Mouse (Mus musculus): Measurements from ENCODE around the gene Rrp1.
"Not testable (repeated sequence)": the region's sequence is repeated elsewhere in the genome, so short reads cannot be mapped to it uniquely, and the experiment has no call there.

The Rrp1 gene

DNA sequence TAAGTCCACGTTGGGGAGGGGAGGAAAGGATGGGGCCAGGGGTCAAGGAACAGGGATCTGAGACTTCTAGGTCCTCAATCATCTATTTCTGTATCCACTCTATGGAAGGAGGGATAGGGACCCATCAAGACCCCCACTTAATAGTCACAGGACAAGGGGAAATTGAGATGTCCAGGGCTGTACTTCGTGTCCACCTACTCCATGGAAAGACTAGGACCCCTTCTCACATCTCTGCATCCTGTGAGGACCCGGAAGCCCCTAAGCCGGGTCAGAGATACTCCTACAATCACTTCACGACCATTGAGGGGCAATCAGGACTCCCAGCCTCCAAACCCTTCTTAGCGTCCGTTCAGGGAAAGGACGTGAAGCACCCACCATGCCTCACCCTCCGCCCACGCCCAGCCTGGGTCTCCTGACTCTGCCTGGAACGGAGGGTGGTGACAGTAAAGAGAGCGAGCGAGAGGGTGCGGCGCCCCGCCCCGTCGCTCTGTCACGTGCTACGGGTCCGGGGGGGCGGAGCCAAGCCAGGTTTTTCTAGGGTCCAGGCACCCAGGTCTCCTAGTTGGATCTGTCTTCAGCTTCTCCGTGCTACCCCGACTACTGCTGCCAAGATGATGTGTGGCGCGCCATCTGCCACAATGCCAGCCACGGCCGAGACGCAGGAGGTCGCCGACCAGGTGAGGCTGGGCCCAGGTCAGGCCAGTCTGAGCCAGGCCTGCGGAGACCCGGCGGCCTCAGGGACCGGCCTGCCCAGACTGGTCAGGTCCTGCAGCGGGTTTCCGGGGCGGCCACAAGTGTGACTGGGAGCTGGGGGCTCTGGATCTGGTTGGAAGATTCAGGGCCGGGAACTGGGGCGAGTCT is 12.6 kb upstream of the Rrp1 start, which contains the start of gene Cstb:
Cstb (plus strand) TSS at position 489 of the 861 bp plus-strand sequence.
- DNase-seq (ENCODE audit: low read depth, low spot score): no peak

DNA sequence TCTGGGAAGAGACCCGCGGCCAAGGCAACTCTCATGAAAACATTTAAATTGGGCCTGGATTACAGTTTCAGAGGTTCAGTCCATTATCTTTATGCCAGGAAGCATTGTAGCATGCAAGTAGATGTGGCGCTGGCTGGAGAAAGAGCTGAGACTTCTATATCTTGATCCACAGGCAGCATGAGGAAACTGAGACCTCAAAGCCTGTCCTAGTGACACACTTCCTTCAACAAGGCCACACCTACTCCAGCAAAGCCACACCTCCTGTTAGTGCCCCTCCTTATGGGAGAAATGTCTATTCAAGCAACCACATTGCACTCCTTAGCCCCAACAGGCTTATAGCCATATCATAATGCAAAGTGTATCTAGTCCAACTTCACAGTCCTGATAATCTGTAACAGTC is 9.8 kb upstream of the Rrp1 start:
- no peak for DNase-seq (ENCODE audit: low read depth, low spot score)

DNA sequence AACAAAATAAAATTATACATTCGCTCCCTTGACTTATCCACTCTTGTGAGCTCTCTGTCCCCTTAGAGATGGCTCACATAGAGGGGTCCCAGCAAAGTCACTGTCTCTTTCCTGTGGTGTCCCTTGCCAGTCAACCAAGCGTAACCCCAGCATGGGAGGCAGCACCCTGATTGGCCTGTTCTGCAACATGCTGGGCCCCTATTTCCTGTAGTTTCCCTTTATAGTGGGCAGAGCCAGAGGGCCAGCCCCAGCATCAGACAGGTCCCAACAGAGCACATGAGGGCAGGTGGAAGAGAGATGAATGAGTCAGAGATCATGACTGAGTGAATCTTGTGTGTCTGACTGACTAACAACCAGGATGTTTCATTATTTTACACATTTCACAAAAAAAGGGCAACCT is 8.1 kb upstream of the Rrp1 start:
- no peak for DNase-seq (ENCODE audit: low read depth, low spot score)

DNA sequence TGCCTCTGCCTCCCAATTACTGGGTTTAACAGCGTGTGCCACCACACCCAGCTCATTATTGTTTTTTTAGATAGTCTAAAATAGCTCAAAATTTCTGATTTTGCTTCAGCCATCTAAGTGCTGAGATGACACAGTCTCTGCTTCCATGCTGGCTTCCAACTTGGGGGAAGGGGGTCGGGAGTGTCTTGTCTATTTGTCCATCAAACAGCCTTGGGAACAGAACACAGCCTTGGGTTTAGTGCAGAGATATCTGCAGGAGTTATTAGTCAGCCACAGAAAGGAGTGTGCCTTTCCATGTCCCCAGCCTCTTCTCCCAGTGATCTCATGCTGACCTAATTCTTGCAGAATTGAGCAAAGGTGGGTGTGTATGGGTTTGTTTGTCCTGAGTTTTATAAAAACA is 5.9 kb upstream of the Rrp1 start:
- no peak for DNase-seq (ENCODE audit: low read depth, low spot score)

DNA sequence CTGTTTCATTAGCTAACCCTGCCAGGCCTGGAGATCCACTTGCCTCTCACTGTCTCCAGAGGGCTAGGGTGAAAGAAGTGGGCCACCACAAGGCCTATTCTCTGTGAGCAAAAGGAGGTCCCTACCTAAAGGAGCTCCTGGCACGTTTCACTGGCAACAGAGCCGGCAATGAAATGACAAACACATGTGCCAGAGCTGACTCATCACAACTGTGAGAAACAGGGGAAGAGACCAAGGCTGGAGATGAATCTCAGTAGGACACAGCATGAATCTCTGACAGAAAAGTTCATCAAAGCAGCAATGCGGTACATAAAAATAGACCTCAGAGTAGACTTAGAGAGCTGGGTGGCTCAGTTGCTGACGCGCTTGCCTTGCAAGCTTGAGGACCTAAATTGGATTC is 5.0 kb upstream of the Rrp1 start:
- DNase-seq (ENCODE audit: low read depth, low spot score): no peak

DNA sequence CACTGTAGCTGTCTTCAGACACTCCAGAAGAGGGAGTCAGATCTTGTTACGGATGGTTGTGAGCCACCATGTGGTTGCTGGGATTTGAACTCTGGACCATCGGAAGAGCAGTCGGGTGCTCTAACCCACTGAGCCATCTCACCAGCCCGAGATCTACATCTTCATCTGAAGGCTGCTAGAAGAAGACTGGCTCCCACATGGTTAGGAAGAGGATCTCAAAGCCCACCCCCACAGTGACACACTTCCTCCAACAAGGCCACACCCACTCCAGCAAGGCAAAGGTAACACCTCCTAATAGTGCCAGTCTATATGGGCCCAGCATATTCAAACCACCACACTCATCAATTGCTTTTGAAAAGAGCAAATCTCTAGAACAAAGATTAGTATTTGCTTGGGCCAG is 2.1 kb upstream of the Rrp1 start:
- not testable (repeated sequence) for DNase-seq (ENCODE audit: low read depth, low spot score)

DNA sequence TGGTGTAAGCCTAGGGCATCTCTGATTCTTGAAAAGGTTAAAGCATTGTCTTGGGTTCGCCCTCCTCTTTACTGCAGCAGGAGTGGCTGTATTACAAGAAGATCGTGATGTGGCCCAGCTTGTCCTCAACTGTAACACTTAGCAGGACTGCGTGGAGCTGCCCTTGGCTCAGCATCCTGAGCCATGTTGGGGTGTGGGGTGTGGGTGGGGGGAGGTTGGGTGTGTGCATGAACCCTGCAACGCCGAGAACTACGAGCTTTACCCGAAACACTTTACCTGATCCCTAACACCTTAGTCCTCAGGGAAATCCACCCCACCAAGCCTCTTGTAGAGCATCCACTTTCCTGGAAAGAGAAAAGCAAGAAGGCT is 293 bp upstream of the Rrp1 start:
- DNase-seq (ENCODE audit: low read depth, low spot score): no peak

DNA sequence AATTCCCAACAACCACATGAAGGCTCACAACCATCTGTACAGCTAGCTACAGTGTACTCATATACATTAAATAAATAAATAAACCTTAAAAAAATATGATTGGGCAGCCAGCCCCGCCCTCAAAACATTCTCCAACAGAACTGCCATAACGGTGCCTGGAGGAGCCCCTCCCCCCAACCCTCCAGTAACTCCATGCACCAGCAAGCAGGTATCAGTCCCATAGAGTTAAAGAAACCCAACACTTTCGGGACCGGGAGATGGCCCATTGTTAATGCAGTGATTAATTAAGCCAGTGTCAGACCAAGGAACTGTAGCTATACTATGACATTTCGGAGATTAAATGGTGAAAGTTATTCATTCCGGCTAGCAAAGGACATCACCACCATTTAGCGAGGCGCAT is 992 bp downstream of the Rrp1 start:
- DNase-seq (ENCODE audit: low read depth, low spot score): no peak

DNA sequence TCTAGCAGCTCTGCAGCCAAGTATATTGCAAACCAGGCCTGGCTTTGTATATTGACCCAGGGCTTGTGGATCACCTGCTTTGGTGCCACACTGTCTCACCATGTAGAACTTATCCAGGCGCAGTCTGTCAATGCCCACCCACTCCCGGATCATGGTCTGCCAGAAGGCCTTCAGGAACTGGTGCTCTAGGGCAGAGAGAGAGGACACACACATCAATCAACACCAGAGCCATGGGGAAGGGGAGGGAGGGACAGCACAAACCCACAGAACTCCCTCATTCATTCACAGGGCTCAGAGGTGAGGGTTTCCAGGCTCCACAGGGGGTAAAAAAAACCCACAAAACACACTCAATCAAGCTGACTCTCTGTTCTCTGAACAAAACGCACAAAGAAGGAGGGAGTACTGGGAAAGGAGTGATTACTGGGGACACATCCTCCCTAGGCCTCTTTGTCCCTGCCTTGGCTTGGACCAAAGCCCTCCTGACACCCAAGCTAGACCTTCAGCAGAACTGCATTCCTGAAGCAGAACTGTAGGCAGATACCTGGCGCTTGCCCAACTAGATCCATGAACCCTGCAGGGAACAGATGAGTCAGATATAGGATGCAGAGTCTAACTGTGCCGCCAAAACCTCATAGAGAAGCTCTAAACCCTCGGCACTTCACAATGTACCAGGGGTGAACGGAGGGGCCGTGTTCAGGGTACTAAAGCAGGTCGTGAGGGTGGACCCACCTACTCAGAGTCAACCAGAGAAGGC is 3.6 kb downstream of the Rrp1 start:
- no peak for DNase-seq (ENCODE audit: low read depth, low spot score)

DNA sequence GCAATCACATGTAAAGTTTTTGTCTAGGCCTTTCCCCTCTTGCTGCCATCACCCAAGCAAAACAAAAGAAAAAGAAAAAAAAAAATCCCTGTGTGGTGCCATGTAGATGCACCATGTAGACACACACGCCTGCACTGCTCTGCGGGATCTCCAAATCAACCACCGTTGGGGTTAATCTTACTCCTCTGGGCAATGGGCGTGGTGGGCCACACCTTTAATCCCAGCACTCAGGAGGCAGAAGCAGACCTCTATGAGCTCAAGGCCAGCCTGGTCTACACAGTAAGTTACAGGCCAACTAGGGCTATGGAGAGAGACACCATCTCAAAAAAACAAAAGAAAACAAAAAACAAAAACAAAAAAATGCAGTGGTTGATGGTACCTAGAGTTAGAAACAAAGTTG is 5.7 kb downstream of the Rrp1 start:
- DNase-seq (ENCODE audit: low read depth, low spot score): no peak

DNA sequence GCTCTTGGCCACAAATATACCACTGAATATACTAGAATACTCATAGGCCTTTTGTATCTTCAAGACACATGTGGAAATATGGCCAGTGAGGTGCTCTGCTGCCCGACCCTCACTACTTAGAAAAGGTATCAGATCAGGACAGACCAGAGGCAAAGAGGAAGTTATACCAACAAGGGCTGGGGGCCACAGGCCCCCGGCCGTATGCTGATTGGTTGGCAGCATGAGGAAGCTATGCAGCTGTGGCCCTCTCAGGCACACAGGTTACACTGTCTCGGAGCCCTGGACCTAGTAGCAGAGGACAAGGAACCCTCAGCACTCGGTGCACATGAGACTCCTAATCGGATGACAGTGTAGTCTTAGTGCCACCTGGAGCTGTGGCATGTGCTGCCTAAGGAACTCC is 6.7 kb downstream of the Rrp1 start:
- DNase-seq (ENCODE audit: low read depth, low spot score): no peak

DNA sequence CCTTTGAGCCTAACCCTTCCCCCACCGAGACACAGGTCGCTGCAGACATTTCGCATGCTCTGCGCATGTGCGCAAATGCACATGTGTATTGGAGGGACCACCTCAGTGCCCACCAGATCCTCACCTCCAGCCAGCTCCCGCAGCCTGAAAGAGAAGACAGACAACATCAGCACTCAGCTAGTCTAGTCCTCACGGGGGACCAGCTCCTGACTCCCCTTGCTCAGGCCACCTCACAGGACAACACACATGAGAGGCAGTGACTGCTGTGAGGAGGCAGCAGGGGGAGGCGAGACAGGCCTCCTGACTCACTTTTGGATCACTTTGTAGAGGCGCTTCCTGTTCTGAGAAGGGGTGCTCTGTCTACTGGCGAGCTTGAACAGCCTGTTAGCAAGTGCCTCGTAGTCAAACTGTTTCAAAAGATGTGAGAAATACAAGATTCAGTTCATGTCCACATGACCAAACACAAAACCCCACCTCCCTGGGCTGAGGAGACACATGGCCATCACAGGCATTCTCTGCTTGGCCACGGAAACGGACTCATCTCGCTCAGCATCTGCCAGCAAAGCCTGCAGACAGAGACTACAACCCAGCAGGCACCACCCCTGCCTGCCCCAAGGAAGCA is 10.4 kb downstream of the Rrp1 start:
- no peak for DNase-seq (ENCODE audit: low read depth, low spot score)

DNA sequence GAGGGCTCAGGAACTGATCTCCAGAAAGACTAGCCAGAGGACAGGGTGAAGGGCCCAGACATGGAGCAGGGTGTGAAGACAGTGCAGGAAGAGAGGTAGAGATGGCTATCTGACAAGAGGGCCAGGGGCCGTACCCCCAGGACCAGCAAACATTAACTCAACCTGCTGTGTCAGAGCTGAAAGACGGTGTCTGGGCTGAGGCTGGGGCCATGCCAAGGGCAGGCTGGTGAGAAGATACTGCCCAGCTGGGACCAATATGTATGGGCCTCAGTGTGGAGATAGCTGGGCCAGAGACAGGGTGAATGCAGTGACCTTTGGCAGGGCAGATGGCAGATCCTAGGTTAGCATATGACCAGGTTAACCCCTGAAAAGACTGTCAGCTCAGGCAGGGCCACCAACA is 11.7 kb downstream of the Rrp1 start:
- no peak for DNase-seq (ENCODE audit: low read depth, low spot score)

DNA sequence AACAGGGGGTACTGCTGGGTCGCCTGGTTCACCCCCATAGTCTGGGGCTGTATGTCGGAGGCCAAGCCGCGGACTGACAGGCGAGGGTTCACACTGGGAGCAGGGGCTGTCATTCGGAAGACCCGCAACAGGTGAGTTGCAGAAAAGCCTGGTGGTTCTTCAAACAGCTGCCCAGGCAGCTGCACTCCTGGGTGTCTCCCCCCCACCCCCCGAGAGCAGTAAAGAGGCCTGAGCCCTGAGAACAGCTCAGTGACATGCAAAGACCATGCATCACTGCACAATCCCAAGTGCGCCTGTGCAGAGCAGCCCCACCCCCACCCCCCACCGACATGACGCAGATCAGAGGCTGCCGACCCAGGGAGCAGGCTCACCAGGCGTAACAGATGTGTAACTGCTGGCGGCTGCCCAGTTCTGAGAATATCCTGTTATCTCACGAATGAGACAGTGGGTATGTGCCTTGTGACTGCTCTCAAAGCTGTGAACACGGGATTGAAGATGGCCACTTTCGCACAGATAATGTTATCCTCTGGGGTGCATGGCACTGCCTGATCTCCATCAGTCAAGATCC is 13.7 kb downstream of the Rrp1 start:
- DNase-seq (ENCODE audit: low read depth, low spot score): no peak

DNA sequence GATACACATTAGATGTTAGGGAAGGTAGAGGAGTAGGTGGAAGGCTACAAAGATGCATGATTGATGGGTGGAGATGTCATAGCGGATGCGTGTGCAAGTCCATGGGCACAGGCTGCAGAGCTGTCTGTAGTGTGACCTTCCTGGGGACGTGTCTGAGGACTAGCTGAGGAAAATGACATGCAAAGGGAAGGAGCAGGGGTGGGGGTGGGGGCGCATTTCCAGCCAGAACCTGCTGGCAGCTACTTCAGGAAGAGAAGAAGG is 16.3 kb downstream of the Rrp1 start:
- DNase-seq (ENCODE audit: low read depth, low spot score): no peak

DNA sequence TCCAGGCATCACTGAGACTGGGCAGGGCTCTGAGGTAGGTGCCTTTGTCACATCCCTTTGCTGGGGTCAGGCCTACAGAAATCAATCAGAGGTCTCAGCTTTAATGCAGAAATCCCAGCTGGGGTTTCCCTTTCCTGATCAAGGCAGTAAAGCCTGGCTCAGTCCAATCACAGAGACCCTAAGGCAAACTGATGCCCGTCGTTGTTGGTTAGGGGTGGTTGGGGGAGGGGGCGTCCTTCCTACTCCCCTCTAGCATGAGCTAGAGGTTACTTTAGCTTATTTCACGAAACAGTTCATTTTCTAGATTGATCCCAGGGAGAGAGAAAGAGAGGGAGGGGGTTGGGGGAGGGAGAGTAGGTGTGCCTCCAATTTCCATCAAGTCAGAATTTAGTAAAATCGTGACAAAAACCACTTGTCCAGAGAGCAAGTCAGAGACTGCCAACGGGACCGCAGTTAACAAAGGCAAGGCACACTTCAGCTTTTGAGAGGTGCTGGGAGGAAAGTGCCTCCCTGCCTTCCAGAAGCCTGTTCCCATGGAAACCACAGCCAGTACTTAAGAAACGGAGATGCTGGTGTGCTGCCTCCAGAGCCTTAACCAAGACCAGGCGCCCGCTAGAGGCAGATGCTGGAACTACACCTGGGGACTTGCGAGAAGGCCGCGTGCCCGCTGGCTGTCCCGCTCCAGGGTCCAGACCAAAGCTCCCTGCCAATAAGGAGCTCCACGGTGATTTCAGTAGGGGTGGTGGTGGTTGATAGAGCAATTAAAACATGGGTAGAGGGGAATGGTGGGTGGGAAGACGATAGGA is 16.8 kb downstream of the Rrp1 start:
- peak; percentile 88 for DNase-seq (ENCODE audit: low read depth, low spot score)

DNA sequence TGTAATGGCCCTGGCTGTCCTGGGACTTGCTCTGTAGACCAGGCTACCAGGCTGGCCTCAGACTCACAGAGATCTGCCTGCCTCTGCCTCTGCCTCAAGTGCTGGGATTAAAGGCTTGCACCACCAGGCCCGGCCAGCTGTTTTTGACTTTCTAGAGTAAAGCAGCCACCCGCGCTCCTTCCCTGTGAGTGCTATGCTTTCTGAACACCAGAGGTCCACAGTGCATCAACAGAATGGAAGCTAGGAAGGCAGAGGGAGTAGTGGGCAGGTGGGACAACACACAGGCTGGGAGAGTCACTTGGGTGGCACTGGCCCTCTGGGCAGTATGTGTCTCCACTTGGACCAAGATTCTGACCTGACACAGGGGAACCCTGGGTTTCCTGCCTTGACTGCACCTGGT is 17.5 kb downstream of the Rrp1 start:
- no peak for DNase-seq (ENCODE audit: low read depth, low spot score)

DNA sequence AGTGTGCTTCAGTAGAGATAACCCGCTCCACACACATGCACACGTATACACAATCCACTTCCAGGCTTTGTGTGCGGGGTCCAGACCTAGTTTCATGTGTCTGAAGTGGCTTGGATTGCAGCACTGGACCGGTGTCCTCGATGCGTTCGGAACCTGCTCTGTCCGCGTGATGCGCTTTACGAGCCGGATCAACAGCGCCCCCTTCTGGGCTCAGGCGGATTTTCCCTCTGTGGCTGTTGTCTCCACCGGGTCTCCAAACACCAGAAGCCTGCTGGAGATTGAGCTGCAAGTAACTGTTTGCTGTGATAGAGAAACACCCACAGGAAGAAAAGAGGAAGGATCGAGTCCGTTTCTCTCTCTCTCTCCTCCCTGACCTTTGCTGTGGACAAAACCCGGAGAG is 20.8 kb downstream of the Rrp1 start:
- peak; percentile 56 for DNase-seq (ENCODE audit: low read depth, low spot score)

DNA sequence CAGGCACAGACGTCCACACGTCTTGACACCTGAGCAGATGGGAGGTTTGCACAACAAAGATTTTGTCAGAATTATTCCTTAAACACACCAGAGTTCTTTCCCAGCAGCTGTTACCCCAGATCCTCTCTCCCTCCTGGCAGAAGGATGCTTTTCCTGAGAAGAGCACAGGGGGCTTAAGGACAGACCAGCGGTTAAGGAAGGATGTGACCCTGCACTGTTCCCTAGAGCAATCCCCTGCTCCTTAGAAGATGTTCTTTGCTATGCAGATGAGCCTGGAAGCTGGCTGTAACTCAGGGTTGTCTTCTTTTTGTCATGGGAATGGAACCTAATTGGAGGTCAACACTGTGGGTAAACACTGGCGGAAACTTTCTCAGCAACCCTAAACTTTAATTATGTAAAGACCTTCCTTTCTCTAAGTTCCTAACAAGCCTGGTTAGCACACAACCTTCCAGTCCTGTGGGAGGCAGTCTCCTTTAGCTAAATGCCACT is 21.8 kb downstream of the Rrp1 start:
- no peak for DNase-seq (ENCODE audit: low read depth, low spot score)

DNA sequence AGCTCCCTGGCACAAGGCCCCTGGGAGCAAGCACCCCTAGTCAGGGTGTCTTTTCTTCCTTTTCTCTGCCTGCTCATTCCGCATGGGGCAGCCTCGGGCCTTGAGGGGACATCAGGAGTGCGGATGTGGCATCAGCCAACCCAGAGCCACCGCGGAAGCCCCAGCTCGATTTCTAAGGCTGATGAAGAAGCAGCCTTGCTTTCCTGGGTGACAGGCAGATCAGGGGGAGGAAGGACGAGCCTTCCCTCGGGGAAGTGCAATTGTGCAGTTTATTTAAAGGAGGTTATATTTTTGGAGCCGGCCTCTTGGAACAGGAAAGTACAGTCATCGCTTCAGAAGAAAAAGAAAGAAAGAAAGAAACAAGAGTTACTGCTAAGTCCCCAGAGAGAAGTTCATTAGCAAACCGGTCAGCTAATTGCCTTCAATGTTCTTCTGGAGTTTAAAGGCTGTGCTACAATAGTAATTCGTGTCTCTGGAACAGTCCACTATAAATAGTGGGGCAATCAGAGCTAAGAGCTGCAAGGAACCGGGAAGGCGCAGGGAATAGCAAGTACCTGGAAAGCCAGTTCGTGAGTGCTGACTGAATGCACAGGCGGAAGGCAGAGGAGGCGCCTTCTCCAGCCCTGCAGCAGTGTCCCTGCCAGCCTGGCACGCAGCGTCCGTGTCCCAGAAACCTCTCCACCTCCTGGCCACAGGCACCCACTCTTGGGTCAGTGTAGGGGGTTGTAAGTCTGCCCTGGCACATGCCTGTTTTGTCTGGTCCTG is 24.4 kb downstream of the Rrp1 start:
- no peak for DNase-seq (ENCODE audit: low read depth, low spot score)

DNA sequence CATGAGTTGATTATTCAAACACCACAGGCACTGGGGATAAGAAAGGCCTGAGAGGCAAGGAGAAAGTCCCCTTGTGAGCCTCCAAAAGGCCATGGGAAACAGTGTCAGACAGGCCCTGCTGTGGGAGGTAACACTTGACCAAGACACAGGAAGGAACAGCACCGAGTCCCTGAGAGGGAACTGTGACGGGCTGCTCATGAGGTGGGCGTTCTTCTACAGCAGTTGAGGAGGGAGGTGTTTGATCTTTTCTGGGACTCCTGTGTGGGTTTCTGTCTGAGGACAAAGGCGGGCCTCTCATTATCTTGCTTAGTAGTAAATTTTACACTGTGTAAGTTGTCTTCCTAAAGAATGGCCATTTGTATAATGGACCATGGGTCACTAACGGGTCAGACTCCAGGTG is 27.3 kb downstream of the Rrp1 start:
- no peak for DNase-seq (ENCODE audit: low read depth, low spot score)

Measured in WW6 (cell line).